Mouse (Mus musculus): Measurements from ENCODE around the gene Gm5244.

Gene Gm5244

DNA sequence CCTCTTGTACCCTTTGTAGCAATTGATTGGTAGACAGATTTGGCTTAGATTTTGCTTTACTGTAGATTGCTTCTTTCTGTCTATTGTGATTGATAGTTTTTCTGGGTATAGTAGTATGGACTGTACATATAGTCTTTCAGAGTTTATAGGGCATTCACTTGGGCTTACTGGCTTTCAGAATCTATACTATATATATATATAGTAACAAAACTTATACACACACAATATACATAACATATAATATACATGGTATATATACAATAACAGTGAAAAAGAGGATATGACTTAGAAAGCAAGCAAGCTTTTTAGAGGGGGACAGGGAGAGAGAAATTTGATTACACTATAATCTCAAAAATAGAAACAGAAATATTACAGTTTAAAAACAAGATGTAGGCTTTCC is at the start of gene Gm5244:
Gm5244 (plus strand) TSS at position 301 of the 400 bp plus-strand sequence.
- DNase-seq: no peak

DNA sequence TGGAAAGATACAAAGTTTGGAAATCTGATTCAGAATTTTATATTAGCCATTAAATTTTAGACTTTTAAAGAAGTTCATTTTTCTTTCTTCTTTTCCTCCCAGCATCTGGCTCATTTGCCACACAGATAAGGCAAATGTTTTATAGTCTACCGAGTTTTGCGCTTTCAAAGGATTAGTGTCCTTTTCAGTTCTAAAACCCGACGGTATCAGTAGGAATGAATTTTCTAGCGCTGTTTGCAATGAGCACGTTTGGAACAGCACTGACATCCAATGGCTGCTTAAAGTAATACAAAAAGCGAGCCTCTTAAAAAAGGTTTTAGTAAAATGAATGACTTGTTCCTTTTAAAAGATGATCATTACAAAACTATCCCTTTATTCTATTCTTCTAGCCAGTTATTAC is 49.4 kb upstream of the Gm5244 start:
- DNase-seq: peak; percentile 24 to 36

DNA sequence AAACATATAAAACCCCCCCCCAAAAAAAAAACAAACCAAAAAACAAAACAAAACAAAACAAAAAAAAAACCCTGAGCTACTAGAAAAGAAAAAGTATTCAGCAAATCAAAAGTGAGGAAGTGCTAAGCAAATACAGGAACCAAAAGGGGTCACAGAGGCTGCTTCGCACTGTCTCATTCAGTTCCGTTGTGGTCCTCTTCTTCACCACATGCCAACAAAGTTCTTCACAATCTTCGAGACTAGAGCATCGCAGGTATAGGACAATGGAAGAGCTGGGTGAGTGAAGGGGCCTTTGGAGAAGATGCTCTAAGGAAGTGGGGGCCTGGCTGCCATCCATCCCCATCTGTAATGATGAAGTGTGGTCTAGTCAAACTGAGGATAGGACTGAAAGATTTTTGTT is 48.1 kb upstream of the Gm5244 start:
- no peak for DNase-seq

DNA sequence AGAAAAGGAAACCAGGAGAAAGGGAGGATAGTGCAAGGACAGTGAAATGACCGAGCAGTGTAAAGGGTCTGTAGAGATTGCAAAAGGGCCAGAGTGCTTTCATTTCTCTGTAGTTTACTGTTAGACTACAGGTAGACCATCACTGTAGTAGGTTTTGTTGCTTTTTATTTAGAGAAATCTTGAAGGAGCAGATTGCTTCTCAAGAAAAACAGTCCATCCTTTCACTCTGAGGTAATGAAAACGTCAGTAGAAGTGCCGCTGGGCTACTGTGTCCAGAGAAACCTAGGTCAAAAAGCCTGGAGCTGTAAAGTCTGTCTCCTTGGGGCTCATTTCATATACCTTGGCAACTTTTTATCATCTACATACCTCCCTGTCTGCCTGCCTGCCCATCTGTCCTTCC is 47.4 kb upstream of the Gm5244 start:
- DNase-seq: no peak

DNA sequence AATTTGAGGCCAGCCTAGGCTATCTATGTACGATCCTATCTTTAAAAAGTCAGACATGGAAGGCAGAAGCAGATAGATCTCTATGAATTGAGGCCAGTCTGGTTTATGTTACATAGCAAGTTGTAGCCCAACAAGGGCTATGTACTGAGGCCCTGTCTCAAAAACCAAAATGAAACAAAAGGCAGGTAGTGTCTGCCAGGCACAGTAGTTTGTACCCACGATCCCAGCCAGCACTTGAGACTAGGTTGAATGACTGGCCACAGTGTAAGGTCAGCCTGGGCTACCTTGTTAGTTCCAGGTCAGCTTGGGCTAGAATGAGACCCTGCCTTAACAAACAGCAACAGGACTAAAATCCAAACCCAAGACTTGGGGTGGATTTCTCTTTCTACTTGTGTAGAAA is 45.9 kb upstream of the Gm5244 start:
- DNase-seq: no peak

DNA sequence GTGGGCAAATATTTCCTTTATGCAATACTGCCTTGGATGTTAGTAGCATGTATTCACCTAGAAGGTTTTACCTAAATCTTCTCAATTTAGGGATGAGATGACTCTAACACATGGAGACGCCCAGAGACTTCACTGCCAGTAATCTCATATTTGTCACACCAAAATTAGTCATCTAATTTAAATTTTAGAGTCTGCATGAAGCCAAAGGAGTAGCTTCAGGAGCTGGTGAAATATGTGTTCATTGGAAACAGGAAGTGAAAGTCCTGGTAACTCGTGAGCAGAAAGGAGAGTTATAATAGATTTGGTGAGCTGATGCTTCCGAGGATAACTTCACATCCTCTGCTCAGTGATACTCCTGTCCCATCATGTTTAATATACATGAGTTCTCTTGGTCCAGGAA is 45.4 kb upstream of the Gm5244 start:
- DNase-seq: no peak

DNA sequence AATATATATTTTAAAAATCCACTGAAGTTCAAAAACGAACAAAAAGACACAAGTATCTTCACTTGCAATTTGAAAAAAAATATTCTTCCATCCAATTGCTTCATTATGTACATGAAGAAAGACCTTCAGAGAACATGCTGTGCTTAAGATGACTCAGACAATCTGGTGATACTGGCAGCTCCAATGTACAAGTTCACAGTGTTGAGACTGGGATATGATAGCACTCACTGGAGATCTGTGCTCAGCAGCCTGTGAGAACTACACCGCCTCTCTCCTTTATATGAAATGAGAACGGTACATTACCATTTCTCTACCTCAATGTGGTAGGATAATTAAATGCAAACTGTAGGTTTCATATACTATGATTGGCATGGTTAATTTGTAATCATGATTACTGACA is 43.7 kb upstream of the Gm5244 start:
- DNase-seq: peak in 1 of 2 experiments; percentile 10

DNA sequence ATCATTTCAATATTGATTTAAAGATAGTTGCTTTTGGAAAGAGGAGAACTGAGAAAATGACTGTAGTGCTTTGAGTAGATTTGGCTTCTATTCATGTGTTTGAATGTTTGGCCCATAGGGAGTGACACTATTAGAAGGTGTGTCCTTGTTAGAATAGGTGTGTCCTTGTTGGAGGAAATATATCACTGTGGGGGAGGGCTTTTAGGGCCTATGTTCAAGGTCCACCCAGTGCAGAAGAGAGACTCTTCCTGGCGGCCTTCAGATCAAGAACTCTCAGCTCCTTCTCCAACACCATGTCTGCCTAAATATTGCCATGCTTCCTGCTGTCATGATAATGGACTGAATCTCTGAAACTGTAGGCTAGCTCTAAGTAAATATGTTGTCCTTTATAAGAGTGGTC is 42.2 kb upstream of the Gm5244 start:
- no peak for DNase-seq

DNA sequence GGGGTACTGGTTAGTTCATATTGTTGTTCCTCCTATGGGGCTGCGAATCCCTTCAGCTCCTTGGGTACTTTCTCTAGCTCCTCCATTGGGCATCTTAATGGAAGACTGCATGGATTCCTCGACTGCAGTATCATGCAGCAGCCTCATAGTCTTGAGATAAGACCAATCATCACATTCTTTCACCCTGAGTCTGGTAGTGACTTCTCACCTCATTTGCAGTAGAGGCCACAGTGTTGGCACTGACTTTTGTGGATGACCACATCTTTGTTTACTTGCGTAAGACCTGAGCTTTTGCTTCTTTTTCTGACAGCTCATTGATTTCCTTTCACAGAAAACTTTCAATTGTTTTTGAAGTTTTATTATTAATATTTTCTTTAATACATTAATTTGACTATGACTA is 40.8 kb upstream of the Gm5244 start:
- no peak for DNase-seq

DNA sequence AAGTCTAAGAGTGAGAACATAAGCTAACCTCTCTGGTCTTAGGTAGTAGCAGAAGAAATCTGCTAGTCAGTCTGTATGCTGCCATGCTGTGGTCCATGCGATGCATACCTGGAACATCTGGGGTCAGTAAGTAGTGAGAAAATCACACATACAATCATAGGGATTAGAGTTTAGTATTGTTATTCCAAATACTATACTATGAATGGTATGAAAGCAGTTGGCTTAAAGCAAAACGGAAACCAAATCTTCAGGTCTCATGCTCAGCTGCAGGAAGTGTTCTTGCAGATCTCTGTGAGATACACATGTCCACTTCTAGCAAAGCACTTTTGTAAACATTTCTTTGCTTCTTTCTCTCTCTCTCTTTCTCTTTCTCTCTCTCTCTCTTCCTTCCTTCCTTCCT is 40.3 kb upstream of the Gm5244 start:
- DNase-seq: no peak

DNA sequence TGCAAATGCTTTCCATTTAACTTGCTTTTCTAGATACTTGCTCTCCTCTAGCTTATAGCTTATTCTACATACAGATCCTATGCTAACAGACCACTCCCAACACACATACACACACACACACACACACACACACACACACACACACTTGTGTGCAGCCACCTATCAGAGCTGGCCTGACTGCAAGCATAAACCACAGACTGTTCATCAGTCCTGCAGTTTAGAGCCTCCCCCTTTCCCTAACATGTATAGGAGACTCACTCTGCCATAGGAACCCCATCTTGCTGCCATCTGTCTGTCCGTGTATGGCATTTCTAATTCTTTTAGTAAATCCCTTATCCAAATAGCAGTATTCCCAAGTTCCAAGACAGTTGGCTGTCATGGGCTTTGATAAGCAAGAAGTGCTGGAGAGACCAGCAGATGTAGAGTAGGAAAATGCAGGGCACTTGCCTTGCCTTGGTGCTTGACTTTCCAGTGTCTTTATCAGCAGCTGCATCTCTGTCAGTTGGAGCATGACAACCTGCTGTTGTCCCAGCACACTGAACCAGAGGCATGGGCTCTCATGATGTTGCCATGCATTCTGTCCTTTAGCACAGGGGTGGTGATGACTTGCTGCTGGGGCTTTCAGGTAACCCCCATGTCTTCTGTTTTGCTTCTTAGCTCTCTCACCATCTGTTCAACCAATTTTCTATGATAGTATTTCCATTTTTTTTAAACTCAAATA is 33.7 kb upstream of the Gm5244 start:
- DNase-seq: no peak

DNA sequence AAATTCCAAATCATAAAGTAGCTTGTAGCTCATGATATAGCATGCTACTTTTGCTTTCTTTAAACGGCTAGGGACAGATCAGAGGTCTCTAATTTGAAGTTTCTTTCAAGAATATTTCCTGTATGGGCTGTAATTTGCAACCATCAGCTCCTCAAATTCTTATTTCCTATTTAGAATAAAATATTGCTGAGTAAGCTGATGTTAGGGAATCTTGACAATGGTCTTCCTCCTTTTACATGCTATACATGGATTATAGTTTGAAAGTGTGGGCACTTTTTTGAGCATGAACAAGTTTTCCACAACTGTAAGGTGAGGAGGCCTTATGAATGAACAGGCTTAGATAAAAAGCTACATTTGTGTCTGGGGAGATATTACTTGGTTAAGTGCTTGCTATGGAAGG is 32.6 kb upstream of the Gm5244 start:
- no peak for DNase-seq

DNA sequence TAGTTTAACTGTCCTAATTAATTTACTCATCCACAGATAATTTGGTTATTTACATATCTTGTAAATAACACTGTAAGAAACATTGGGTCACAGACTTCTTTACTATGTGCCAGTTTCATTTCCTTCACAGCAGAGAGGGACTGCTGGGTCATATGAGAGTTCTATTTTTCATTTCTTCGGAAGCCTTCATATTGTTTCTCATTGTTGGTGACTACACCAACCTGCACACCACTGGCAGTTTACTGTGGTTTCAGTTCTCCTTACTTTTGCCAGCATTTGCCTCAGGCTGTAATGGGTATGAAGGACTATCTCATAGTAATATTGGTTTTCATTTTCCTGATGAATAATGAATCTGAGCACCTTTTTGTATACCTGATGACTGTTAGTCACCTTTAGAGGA is 28.0 kb upstream of the Gm5244 start:
- DNase-seq: no peak

DNA sequence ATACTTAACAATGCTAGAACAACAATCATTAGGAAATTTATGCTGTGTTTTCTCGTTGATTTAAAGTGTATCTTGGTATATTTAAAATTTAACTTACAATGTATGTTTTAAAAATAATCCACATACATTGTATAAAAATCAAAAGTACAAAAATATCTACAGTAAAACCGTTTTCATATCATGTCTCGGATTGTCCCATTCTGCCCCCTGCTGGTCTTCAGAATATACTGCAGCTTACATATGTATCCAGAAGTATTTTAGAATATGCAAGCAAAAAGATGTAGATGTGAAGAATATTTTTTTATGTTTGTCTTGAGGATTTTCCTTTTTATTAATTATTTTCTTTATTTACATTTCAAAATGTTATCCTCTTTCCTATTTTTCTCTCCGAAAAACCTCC is 26.1 kb upstream of the Gm5244 start:
- peak; percentile 39 to 49 for DNase-seq

DNA sequence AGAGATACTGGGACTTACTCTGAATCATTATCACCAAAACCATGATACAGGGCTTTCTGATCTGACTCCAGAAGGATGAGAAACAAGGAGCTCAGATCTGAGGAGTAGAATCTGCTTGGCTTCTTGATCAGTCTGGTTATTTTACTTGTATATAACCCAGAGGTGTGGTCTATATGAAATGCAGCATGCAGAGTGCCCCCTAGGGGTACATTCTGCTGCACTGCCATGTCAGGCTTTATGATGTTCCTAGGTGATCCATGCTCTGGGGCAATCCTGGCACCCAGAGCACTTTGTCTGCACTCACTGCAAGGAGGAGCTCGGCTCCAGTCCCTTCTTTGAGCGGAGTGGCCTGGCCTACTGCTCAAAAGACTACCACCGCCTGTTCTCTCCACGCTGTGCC is 21.9 kb upstream of the Gm5244 start:
- no peak for DNase-seq

DNA sequence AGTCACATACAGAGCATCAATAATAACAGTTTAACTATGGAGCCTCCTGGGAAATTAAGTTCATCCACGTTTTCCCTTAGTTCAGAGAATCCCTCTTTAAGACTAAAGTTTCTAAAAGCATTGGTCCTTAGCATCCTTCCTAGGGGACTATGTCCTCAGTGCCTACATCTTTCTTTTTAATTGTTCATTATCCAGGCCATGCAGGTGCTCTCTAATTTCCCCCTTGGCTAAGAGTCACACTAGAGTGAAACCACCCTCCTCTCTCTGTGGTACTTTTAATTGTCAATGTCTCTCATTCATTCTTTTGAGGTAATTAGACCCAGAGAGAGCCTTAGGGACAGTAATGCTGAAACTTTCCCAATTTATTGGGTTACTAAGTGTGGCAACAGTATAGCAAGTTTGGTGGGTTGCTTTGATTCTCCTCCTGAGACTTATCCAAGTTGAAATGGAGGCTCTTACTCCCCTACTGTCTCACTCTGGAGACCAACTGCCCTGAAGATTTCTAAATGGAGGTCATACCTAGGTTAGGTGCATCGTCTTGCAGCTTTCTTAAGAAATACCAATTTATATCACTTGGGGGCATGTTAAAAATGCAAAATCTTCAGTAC is 15.6 kb upstream of the Gm5244 start:
- DNase-seq: no peak

DNA sequence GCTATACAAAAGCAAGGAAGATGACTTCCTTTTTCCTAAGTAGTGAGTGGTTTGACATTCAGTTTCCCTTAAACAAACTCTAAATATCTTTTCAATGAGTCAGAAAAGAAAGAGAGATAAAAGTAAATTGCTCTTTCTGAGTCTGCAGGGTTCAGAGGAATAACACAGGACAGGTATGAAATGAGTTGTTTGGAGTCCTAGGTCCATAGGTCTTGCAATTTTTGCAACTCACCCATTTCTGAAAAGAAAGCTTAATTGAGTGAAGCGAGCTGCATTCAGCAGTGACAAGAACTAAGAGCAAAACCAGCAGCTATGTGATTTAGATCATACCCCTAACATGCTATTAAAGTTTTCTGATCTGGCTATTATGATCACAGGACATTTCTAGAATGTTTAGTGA is 14.9 kb upstream of the Gm5244 start:
- DNase-seq: no peak

DNA sequence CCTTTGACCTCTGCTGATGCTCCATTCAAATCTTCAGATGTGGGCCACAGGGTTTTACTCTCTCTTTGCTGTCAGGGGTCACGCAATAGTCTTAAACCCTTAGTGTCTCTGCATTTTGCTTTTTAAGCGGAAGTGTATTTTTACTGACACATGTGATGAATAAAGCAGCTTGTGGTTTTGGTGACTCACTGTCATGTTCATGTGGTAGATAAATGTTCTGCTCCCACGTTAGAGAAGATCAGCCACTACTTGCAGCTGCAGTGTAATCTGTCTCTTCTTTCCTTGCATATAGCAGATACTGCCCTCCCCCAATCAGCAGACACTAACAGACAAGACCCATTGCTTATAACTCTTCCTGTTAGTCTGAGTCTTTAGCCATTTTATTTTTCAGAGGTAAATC is 12.9 kb upstream of the Gm5244 start:
- DNase-seq: no peak

DNA sequence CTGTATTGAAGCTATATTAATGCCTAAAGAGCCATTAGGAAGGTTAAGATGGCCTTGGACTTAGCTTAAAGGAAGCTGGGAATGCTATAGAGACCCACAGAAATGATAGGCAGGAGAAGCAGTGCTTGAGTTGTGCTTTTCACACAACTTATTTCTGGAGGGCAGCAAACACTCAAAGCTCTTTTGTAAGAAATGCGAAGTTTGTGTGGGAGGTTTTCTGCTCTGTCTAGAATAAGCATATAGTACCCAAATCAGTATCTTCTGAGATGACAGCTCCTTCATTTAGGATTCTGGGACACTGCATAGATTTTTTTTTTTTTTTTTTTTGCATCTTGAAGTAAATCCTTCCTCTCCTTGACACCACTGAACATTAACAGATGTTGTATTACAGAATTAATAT is 8.0 kb upstream of the Gm5244 start:
- DNase-seq: no peak

DNA sequence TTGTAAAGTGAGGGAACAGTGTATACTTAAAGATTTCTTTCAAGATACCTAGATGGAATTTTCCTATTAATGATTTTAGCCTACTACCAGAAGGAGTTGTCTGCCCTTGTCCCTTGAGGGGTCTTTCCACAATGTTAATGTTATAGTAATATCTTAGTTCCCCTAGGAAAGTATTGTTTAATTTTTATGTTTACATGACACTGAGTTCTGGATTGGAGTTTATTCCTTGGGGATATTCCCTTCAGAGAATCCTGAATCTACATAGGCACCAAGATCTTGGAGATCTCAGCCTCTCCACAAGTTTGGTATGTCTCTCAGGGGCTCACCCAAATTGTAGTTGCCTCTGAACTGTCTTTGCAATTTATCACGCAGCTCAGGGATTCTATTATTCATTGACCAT is 10.5 kb downstream of the Gm5244 start, which contains the start of gene Olfr1444:
Olfr1444 (plus strand) TSS at position 301 of the 400 bp plus-strand sequence.
- DNase-seq: no peak

DNA sequence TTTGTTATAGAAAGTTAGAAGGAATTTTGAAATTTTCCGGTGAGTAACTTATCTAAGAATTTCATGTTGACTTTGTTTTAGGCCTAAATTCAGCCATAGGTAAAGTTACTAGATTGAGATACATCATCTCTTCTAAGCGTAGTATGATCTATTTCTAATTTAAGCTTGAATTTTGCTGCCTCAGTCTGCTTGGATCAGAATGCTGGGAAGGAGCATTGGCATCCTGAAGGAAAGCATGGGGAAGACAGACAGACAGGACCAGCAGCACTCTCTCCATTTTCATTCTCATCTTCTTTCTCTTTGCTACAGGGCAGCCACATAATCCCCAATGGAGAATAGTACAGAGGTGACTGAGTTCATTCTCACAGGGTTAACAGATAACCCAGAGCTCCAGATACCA is 37.1 kb downstream of the Gm5244 start, which contains the start of gene Olfr1445:
Olfr1445 (plus strand) TSS at position 301 of the 400 bp plus-strand sequence.
- DNase-seq: no peak

DNA sequence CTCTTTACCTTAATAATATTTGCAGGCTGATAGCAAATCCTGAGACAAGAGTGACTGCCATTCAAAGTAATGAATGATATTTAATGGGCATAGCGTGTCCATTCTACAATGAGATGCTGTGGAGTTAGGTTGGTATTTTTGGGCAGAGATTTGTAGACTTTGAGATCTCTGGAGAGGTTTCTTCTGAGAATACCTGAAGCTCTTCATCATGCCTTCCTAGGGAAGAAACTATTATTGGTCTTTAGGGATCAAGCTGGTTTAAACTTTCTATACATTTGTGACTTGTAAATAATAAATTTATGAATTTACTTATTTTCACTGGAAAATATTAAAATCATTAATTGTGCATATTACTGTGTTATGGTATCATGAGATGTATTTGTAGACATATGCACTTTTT is 46.9 kb downstream of the Gm5244 start, which contains the start of gene Olfr1446:
Olfr1446 (minus strand) TSS at position 101 of the 400 bp plus-strand sequence.
- no peak for DNase-seq
